Mouse (Mus musculus) urinary bladder, postnatal 0 days (tissue): Measurements from ENCODE around the gene Il21r. TPM values are rescaled to one million over a fixed set of nuclear protein-coding genes. Genes with fewer than 3 reads are reported as not detected.

Experiments used
- polyA plus RNA-seq: library from polyadenylated mRNA; unstranded; fragments of >200 nt; fragmentation: Nextera tagmentation; extraction: Ambion mirVana; gene quantifications from 2 replicates; pipeline ENCODE4 v1.2.1, GENCODE M21; 2015

Gene Il21r
- 1.1 and 1.5 TPM in 2 replicates for polyA plus RNA-seq

GRCm38 (mm10) chr7:125603185-125603631 lies at the start of gene Il21r:
TSS of gene Il21r (plus strand) at chr7:125603429.

Other genes starting within 250 kb of the Il21r start
- 3.3 and 3.9 TPM in 2 replicates for gene Kdm8, start 158.8 kb upstream of the Il21r start, polyA plus RNA-seq
- gene Nsmce1, start 111.8 kb upstream of the Il21r start, polyA plus RNA-seq = 89.6 and 91.8 TPM in 2 replicates
- 17.1 and 23.9 TPM in 2 replicates for gene Il4ra, start 51.3 kb upstream of the Il21r start, polyA plus RNA-seq
- 9.0 and 10.7 TPM in 2 replicates for gene Gtf3c1, start 104.4 kb downstream of the Il21r start, polyA plus RNA-seq
- 2.9 and 4.2 TPM in 2 replicates for gene D430042O09Rik, start 104.5 kb downstream of the Il21r start, polyA plus RNA-seq